Mouse (Mus musculus): ENCODE data around the gene Tmod3. TPM values are rescaled to one million over a fixed set of nuclear protein-coding genes. Genes with fewer than 3 reads are reported as not detected.
"Not testable (repeated sequence)": the region's sequence is repeated elsewhere in the genome, so short reads cannot be mapped to it uniquely, and the experiment has no call there.

Gene Tmod3
- polyA plus RNA-seq, 1 experiment from 2014 or later, result 153 TPM

- peak overlapping the region; percentile 13; the same call in 1 of the 2 replicates for H3K27ac ChIP-seq
- H3K4me2 ChIP-seq, result no peak overlapping the region
- 64% methylated on average over 12 of the region's 12 CpGs for WGBS
- ATAC-seq (ENCODE audit: insufficient read depth, low FRiP score, low read depth), result peak; percentile 65; the same call in 1 of the 2 replicates
- no peaks in the 10 kb centered on the region for H3K27me3 ChIP-seq (replicated peaks)
- H3K4me1 ChIP-seq, result peaks cover 12% of the 10 kb centered on the region; the same call in 1 of the 2 replicates
- no peaks in the 10 kb centered on the region for H3K9me3 ChIP-seq
- no peaks in the 10 kb centered on the region for H3K36me3 ChIP-seq
- no peak overlapping the region for H3K4me3 ChIP-seq (replicated peaks)
- no peak overlapping the region for H3K9ac ChIP-seq
Observed at GRCm38 (mm10) chr9:75546885-75547553, 12.4 kb downstream of the Tmod3 start.

- Histone ChIP-seq H3K4me1 (peaks cover 5% of the 10 kb centered on the region; the same call in 1 of the 2 replicates), H3K4me2 (no peak overlapping the region), H3K27ac (no peak overlapping the region; the same call in 1 of the 2 replicates), H3K27me3 (replicated peaks) (no peaks in the 10 kb centered on the region), H3K4me3 (replicated peaks) (no peak overlapping the region), H3K36me3 (no peaks in the 10 kb centered on the region), H3K9me3 (no peaks in the 10 kb centered on the region), H3K9ac (no peak overlapping the region)
- no peak for ATAC-seq (ENCODE audit: insufficient read depth, low FRiP score, low read depth)
- 75% methylated on average over 8 of the region's 8 CpGs for WGBS
Observed at GRCm38 (mm10) chr9:75545514-75545913, 13.9 kb downstream of the Tmod3 start.

GRCm38 (mm10) chr9:75541497-75541896 lies 18.0 kb downstream of the Tmod3 start:
- H3K4me1 ChIP-seq, result peaks cover 5% of the 10 kb centered on the region; the same call in 1 of the 2 replicates
- H3K27me3 ChIP-seq (replicated peaks), result no peaks in the 10 kb centered on the region
- no peaks in the 10 kb centered on the region for H3K36me3 ChIP-seq
- H3K9ac ChIP-seq, result no peak overlapping the region
- no peak overlapping the region for H3K4me3 ChIP-seq (replicated peaks)
- 17% methylated on average over 5 of the region's 5 CpGs for WGBS
- no peaks in the 10 kb centered on the region for H3K9me3 ChIP-seq
- ATAC-seq (ENCODE audit: insufficient read depth, low FRiP score, low read depth), result peak; percentile 48; the same call in 1 of the 2 replicates
- H3K27ac ChIP-seq, result peak overlapping the region; percentile 51; the same call in 1 of the 2 replicates
- H3K4me2 ChIP-seq, result no peak overlapping the region

GRCm38 (mm10) chr9:75536422-75536821 lies 23.0 kb downstream of the Tmod3 start:
- ATAC-seq (ENCODE audit: insufficient read depth, low FRiP score, low read depth), result no peak
- H3K36me3 ChIP-seq, result peaks cover 3% of the 10 kb centered on the region; the same call in 1 of the 2 replicates
- no peaks in the 10 kb centered on the region for H3K27me3 ChIP-seq (replicated peaks)
- 47% methylated on average over 1 of the region's 1 CpGs for WGBS
- H3K4me3 ChIP-seq (replicated peaks), result no peak overlapping the region
- H3K27ac ChIP-seq, result no peak overlapping the region
- no peak overlapping the region for H3K4me2 ChIP-seq
- H3K4me1 ChIP-seq, result no peaks in the 10 kb centered on the region
- H3K9me3 ChIP-seq, result no peaks in the 10 kb centered on the region
- H3K9ac ChIP-seq, result no peak overlapping the region

- Histone ChIP-seq H3K9me3 (no peaks in the 10 kb centered on the region), H3K4me1 (no peaks in the 10 kb centered on the region), H3K4me2 (no peak overlapping the region), H3K27me3 (replicated peaks) (no peaks in the 10 kb centered on the region), H3K36me3 (peaks cover 8% of the 10 kb centered on the region), H3K9ac (no peak overlapping the region), H3K27ac (no peak overlapping the region), H3K4me3 (replicated peaks) (no peak overlapping the region)
- 92% methylated on average over 8 of the region's 8 CpGs for WGBS
- no peak for ATAC-seq (ENCODE audit: insufficient read depth, low FRiP score, low read depth)
Observed at GRCm38 (mm10) chr9:75534431-75534962, 25.0 kb downstream of the Tmod3 start.

GRCm38 (mm10) chr9:75532989-75533388 lies 26.5 kb downstream of the Tmod3 start:
- not testable (repeated sequence) for H3K4me1 ChIP-seq; H3K4me2 ChIP-seq; H3K9me3 ChIP-seq; ATAC-seq (ENCODE audit: insufficient read depth, low FRiP score, low read depth); H3K4me3 ChIP-seq (replicated peaks); H3K9ac ChIP-seq; H3K27me3 ChIP-seq (replicated peaks); H3K27ac ChIP-seq
- peaks cover 14% of the 10 kb centered on the region for H3K36me3 ChIP-seq
- WGBS, result 74% methylated on average over 9 of the region's 9 CpGs

- H3K9me3 ChIP-seq, result no peaks in the 10 kb centered on the region
- 74% methylated on average over 7 of the region's 7 CpGs for WGBS
- no peak overlapping the region for H3K4me2 ChIP-seq
- H3K4me1 ChIP-seq, result no peaks in the 10 kb centered on the region
- no peaks in the 10 kb centered on the region for H3K27me3 ChIP-seq (replicated peaks)
- peaks cover 18% of the 10 kb centered on the region for H3K36me3 ChIP-seq
- no peak overlapping the region for H3K27ac ChIP-seq
- H3K9ac ChIP-seq, result no peak overlapping the region
- no peak overlapping the region for H3K4me3 ChIP-seq (replicated peaks)
- no peak for ATAC-seq (ENCODE audit: insufficient read depth, low FRiP score, low read depth)
Observed at GRCm38 (mm10) chr9:75532461-75532860, 27.0 kb downstream of the Tmod3 start.

GRCm38 (mm10) chr9:75529358-75529757 lies 30.1 kb downstream of the Tmod3 start:
- Histone ChIP-seq H3K36me3 (peaks cover 16% of the 10 kb centered on the region), H3K27ac (no peak overlapping the region), H3K9me3 (no peaks in the 10 kb centered on the region), H3K27me3 (replicated peaks) (no peaks in the 10 kb centered on the region), H3K9ac (no peak overlapping the region), H3K4me3 (replicated peaks) (no peak overlapping the region), H3K4me1 (no peaks in the 10 kb centered on the region), H3K4me2 (no peak overlapping the region)
- no peak for ATAC-seq (ENCODE audit: insufficient read depth, low FRiP score, low read depth)
- 76% methylated on average over 5 of the region's 5 CpGs for WGBS

GRCm38 (mm10) chr9:75528096-75528495 lies 31.4 kb downstream of the Tmod3 start:
- 96% methylated on average over 9 of the region's 9 CpGs for WGBS
- H3K9me3 ChIP-seq, result no peaks in the 10 kb centered on the region
- H3K4me2 ChIP-seq, result no peak overlapping the region
- peaks cover 16% of the 10 kb centered on the region for H3K36me3 ChIP-seq
- no peak overlapping the region for H3K9ac ChIP-seq
- no peaks in the 10 kb centered on the region for H3K4me1 ChIP-seq
- H3K27me3 ChIP-seq (replicated peaks), result no peaks in the 10 kb centered on the region
- H3K4me3 ChIP-seq (replicated peaks), result no peak overlapping the region
- H3K27ac ChIP-seq, result no peak overlapping the region
- ATAC-seq (ENCODE audit: insufficient read depth, low FRiP score, low read depth), result no peak

- no peak overlapping the region for H3K9ac ChIP-seq
- H3K27me3 ChIP-seq (replicated peaks), result no peaks in the 10 kb centered on the region
- peak overlapping the region; percentile 11; the same call in 1 of the 2 replicates for H3K27ac ChIP-seq
- H3K9me3 ChIP-seq, result no peaks in the 10 kb centered on the region
- H3K4me1 ChIP-seq, result no peaks in the 10 kb centered on the region
- 67% methylated on average over 13 of the region's 13 CpGs for WGBS
- no peak overlapping the region for H3K4me2 ChIP-seq
- ATAC-seq (ENCODE audit: insufficient read depth, low FRiP score, low read depth), result peak; percentile 95
- H3K36me3 ChIP-seq, result peaks cover 16% of the 10 kb centered on the region
- H3K4me3 ChIP-seq (replicated peaks), result no peak overlapping the region
Observed at GRCm38 (mm10) chr9:75527368-75528059, 31.9 kb downstream of the Tmod3 start.

GRCm38 (mm10) chr9:75523646-75524045 lies 35.8 kb downstream of the Tmod3 start:
- no peak overlapping the region for H3K4me3 ChIP-seq (replicated peaks)
- H3K9me3 ChIP-seq, result no peaks in the 10 kb centered on the region
- no peak overlapping the region for H3K9ac ChIP-seq
- 69% methylated on average over 6 of the region's 6 CpGs for WGBS
- H3K4me1 ChIP-seq, result no peaks in the 10 kb centered on the region
- no peak overlapping the region for H3K4me2 ChIP-seq
- ATAC-seq (ENCODE audit: insufficient read depth, low FRiP score, low read depth), result no peak
- H3K27me3 ChIP-seq (replicated peaks), result no peaks in the 10 kb centered on the region
- no peak overlapping the region for H3K27ac ChIP-seq
- peaks cover 12% of the 10 kb centered on the region; the same call in 1 of the 2 replicates for H3K36me3 ChIP-seq

GRCm38 (mm10) chr9:75522217-75522616 lies 37.2 kb downstream of the Tmod3 start:
- H3K27ac ChIP-seq, result no peak overlapping the region
- no peaks in the 10 kb centered on the region for H3K36me3 ChIP-seq
- H3K4me1 ChIP-seq, result no peaks in the 10 kb centered on the region
- no peak overlapping the region for H3K9ac ChIP-seq
- H3K4me2 ChIP-seq, result no peak overlapping the region
- H3K27me3 ChIP-seq (replicated peaks), result no peaks in the 10 kb centered on the region
- no peaks in the 10 kb centered on the region for H3K9me3 ChIP-seq
- ATAC-seq (ENCODE audit: insufficient read depth, low FRiP score, low read depth), result no peak
- WGBS, result 73% methylated on average over 2 of the region's 2 CpGs
- H3K4me3 ChIP-seq (replicated peaks), result no peak overlapping the region

All from stomach, embryonic 15.5 days (tissue).